Mouse (Mus musculus): ENCODE measurements around the gene Olfr683.
"Not testable (repeated sequence)": the region's sequence is repeated elsewhere in the genome, so short reads cannot be mapped to it uniquely, and the experiment has no call there.

Gene Olfr683

DNA sequence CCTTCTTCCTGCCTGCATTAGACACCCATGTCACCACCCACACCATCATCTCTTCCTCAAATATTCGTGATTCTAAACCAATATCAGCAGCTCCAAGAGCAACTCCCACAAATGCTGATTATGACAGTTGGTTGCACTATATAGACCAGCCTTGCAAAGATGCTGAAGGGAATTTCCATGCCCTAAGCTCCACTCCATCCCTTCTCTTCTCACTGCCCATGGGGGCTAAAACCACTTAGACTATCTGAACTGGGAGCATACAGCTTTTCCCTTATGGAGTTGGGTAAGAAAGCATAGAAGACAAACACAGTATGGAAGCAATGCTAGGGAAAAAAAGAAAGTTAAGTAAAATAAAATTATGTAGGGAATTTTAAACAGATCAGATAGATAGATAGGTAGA is at the start of gene Olfr683:
Gene Olfr683, minus strand, starts transcription at position 101 of the 400 bp plus-strand sequence.
- no peak for DNase-seq (ENCODE audit: extremely low spot score, low spot score)

DNA sequence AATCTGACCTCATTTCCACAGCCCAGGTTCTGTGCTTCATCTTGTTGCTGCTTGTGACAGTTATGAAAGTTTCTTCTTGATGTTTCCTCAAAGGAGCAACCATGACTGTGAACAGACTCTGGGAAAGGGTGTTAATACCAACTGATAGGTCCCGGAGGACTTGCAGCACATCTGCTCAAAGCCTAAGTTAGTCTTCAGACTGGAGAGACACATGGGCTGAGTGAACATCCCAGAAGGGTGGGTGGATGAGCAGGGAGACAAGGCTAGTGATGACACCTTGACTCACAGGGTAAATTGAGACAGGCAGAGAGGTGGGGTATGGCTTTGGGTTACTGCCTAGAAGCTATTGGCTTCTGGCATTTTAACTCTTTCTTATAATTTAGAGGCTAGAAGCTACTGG is 39.1 kb upstream of the Olfr683 start, which contains the start of gene Olfr685:
Gene Olfr685, minus strand, starts transcription at position 101 of the 400 bp plus-strand sequence.
- DNase-seq (ENCODE audit: extremely low spot score, low spot score), result no peak

DNA sequence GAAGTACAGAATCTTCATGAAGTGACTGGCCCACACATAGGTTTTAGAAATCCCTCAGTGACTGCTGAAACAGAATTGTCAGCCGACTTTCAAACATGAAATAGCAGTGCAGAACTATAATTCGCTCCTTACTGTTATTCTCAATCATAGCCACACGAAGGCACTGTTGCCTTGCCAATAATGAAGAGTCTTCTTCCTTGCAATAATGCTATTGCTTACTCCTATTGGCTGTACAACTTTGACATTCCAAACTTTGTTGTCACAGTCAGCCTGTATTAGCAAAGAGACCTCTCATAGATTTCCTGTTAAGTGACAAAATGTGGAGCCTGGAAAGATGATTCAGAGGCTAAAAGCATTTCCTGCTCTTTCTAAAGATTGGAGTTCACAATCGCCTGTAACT is 24.0 kb upstream of the Olfr683 start:
- DNase-seq (ENCODE audit: extremely low spot score, low spot score), result no peak

DNA sequence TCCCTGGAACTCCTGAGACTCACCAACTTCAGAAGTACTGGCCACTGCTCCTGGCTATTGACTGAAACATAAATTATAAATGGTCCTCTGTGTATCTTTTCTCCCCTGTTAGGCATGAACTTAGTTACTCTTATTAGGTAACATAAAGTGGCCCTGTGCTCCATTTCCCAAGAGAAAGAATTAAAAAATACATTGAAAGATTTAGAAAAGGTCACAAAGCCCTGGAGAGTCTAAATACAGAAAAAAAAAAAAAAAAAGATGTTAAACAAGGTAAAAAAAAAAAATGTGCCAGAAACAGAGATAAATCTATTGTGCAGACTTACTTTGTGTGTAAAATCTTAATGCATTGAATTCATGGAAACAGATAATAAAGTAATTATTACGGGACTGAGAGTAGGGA is 16.7 kb upstream of the Olfr683 start, which contains the start of gene Olfr684:
Gene Olfr684, minus strand, starts transcription at position 101 of the 400 bp plus-strand sequence.
- no peak for DNase-seq (ENCODE audit: extremely low spot score, low spot score)

DNA sequence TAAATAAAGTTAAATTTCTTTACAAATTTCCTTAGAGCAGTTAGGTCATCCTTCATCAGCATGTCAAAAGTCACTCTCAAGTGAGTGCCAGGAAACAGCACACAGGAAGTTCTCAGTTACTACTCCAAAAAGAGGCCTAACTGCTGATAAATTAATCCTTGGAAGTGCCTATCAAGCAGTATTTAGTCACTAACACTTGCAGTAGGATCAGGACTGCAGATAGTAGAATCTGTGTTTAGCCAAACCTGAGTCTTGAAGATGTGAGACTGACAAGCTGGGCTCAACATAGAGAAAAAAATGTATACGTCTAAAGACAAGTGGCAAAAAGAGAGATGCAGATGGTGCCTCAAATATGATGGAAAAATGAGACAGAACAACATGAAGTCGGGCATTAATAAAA is 5.5 kb downstream of the Olfr683 start:
- no peak for DNase-seq (ENCODE audit: extremely low spot score, low spot score)

DNA sequence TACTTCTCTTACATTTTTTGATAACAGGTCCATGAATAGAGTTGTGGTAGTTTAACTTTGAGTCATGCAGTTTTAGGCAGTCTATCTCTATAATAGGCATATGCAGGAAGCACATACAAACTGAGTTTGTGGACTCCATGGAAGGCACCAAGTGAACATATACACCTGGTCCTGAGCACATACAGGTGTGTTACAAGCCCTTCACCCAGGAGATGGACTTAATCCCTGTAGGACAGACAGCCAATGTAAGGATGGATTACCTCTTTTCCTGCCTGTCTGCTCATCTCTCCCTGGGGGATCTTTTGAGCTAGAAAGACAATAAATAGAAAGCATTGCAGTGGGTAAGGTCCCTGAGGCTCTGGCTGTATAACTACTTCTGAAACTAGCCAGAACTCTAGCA is 30.3 kb downstream of the Olfr683 start, which contains the start of gene Olfr681:
Gene Olfr681, plus strand, starts transcription at position 301 of the 400 bp plus-strand sequence.
- DNase-seq (ENCODE audit: extremely low spot score, low spot score), result no peak

DNA sequence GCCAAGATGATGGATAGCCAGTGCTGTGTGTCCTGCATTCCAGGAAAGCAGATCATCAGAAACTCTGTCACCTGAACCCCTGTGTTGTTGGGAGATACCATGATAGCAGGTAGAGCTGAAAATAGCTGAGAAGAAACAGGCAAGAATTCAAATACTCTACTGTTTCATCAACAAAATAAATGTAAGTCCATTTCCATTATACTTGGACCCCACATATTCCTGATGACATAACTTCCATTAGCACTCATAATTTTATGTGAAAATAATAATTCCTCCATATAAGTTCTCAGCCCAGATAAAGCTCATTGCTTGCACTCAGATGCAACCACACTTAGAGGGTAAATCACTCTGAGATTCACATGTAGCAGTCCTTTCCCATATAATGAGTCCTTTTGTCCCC is 54.1 kb downstream of the Olfr683 start, which contains the start of gene Olfr680-ps1:
Gene Olfr680-ps1, minus strand, starts transcription at position 101 of the 400 bp plus-strand sequence.
- DNase-seq (ENCODE audit: extremely low spot score, low spot score), result not testable (repeated sequence)

Data from neural tube, embryonic 10.5 days (tissue).